Mouse (Mus musculus): ENCODE data around the gene Utp4. TPM values are rescaled to one million over a fixed set of nuclear protein-coding genes. Genes with fewer than 3 reads are reported as not detected.

Utp4 gene
- total and polyA plus RNA-seq, 3 experiments = 30.7 to 158 (median 75.8) TPM

DNA sequence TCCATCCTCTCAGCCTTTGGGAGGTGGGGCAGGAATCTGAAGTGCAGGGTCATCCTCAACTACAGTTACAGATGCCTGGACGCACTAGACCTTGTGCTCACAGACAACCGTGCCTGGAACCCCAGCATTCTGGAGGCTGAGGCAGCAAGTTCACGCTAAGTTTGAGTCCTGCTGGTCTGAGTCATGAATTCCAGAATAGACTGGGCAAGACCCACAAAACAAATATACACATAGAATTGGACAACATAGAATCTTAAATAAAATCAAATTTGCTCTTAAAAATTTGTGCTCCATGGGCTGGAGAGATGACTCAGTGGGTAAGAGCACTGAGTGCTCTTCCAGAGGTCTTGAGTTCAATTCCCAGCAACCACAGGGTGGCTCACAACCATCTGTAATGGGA lies 63.6 kb downstream of the Utp4 start:
- H3K4me1 ChIP-seq (ENCODE audit: insufficient read depth, low read depth, low read length) = no peaks in the 10 kb centered on the region
- no peaks in the 10 kb centered on the region for H3K27me3 ChIP-seq (ENCODE audit: insufficient read depth, low read length)
- TF ChIP-seq CTCF (IDR thresholded peaks at IDR 0.05; ENCODE audit: low read depth, low read length) (no peak), GATA2 (IDR thresholded peaks at IDR 0.05; ENCODE audit: borderline replicate concordance, low read depth, low read length) (no peak), POLR2AphosphoS5 (IDR thresholded peaks at IDR 0.05; ENCODE audit: insufficient replicate concordance, low read depth, low read length) (no peak), TAL1 (conservative IDR thresholded peaks at IDR 0.05; ENCODE audit: low read depth, low read length) (no peak), GATA1 (IDR thresholded peaks at IDR 0.05; ENCODE audit: borderline replicate concordance, low read length) (no peak)
- DNase-seq (ENCODE audit: low spot score) (no peak), ATAC-seq (ENCODE audit: extremely low read depth, insufficient number of reproducible peaks, low FRiP score, poor library complexity, severe bottlenecking) (no peak)
- H3K36me3 ChIP-seq (replicated peaks) = peaks cover 2% of the 10 kb centered on the region
- H3K4me3 ChIP-seq (ENCODE audit: low read depth, low read length) = no peak overlapping the region
- H3K9me3 ChIP-seq (replicated peaks) = peaks cover 2% of the 10 kb centered on the region; the same call in 1 of the 2 replicates

GRCm38 (mm10) chr8:106958212-106958611 lies 64.8 kb downstream of the Utp4 start:
- Histone ChIP-seq H3K4me1 (ENCODE audit: insufficient read depth, low read depth, low read length) (no peaks in the 10 kb centered on the region), H3K4me3 (ENCODE audit: low read depth, low read length) (no peak overlapping the region), H3K27me3 (ENCODE audit: insufficient read depth, low read length) (no peaks in the 10 kb centered on the region), H3K9me3 (replicated peaks) (peaks cover 2% of the 10 kb centered on the region; the same call in 1 of the 2 replicates), H3K36me3 (replicated peaks) (peaks cover 2% of the 10 kb centered on the region)
- TF ChIP-seq GATA1 (IDR thresholded peaks at IDR 0.05; ENCODE audit: borderline replicate concordance, low read length) = no peak
- no peak for TF ChIP-seq CTCF (IDR thresholded peaks at IDR 0.05; ENCODE audit: low read depth, low read length)
- TF ChIP-seq TAL1 (conservative IDR thresholded peaks at IDR 0.05; ENCODE audit: low read depth, low read length) = no peak
- TF ChIP-seq POLR2AphosphoS5 (IDR thresholded peaks at IDR 0.05; ENCODE audit: insufficient replicate concordance, low read depth, low read length) = no peak
- TF ChIP-seq GATA2 (IDR thresholded peaks at IDR 0.05; ENCODE audit: borderline replicate concordance, low read depth, low read length) = no peak
- DNase-seq (ENCODE audit: low spot score) (no peak), ATAC-seq (ENCODE audit: extremely low read depth, insufficient number of reproducible peaks, low FRiP score, poor library complexity, severe bottlenecking) (no peak)

DNA sequence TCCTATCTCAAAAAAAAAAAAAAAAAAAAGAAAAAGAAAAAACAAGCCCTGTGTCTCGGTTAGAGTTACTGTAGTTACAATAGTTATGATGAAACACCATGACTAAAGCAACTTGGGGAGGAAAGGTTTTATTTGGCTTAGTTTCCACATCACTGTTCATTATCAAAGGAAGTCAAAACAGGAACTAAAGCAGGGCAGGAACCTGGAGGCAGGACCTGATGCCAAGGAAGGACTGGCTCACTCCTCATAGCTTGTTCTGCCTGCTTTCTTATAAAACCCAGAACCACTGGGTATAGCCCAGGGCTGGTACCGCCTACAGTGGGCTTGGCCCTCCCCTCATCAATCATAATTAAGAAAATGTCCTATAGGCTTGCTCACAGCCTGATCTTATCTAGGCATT lies 66.2 kb downstream of the Utp4 start:
- DNase-seq (ENCODE audit: low spot score) = no peak
- TF ChIP-seq GATA2 (IDR thresholded peaks at IDR 0.05; ENCODE audit: borderline replicate concordance, low read depth, low read length) (no peak), CTCF (IDR thresholded peaks at IDR 0.05; ENCODE audit: low read depth, low read length) (no peak), GATA1 (IDR thresholded peaks at IDR 0.05; ENCODE audit: borderline replicate concordance, low read length) (no peak), POLR2AphosphoS5 (IDR thresholded peaks at IDR 0.05; ENCODE audit: insufficient replicate concordance, low read depth, low read length) (no peak), TAL1 (conservative IDR thresholded peaks at IDR 0.05; ENCODE audit: low read depth, low read length) (no peak)
- H3K36me3 ChIP-seq (replicated peaks) = peaks cover 2% of the 10 kb centered on the region
- H3K9me3 ChIP-seq (replicated peaks) = peaks cover 2% of the 10 kb centered on the region; the same call in 1 of the 2 replicates
- peaks cover 10% of the 10 kb centered on the region for H3K4me1 ChIP-seq (ENCODE audit: insufficient read depth, low read depth, low read length)
- ATAC-seq (ENCODE audit: extremely low read depth, insufficient number of reproducible peaks, low FRiP score, poor library complexity, severe bottlenecking) = no peak
- no peaks in the 10 kb centered on the region for H3K27me3 ChIP-seq (ENCODE audit: insufficient read depth, low read length)
- no peak overlapping the region for H3K4me3 ChIP-seq (ENCODE audit: low read depth, low read length)

GRCm38 (mm10) chr8:106962322-106962721 lies 68.9 kb downstream of the Utp4 start:
- no peaks in the 10 kb centered on the region for H3K36me3 ChIP-seq (replicated peaks)

GRCm38 (mm10) chr8:106963365-106963764 lies 69.9 kb downstream of the Utp4 start:
- no peak for TF ChIP-seq TAL1 (conservative IDR thresholded peaks at IDR 0.05; ENCODE audit: low read depth, low read length)
- TF ChIP-seq POLR2AphosphoS5 (IDR thresholded peaks at IDR 0.05; ENCODE audit: insufficient replicate concordance, low read depth, low read length) = no peak
- TF ChIP-seq CTCF (IDR thresholded peaks at IDR 0.05; ENCODE audit: low read depth, low read length) = no peak
- no peak for TF ChIP-seq GATA1 (IDR thresholded peaks at IDR 0.05; ENCODE audit: borderline replicate concordance, low read length)
- no peak for TF ChIP-seq GATA2 (IDR thresholded peaks at IDR 0.05; ENCODE audit: borderline replicate concordance, low read depth, low read length)
- ATAC-seq (ENCODE audit: extremely low read depth, insufficient number of reproducible peaks, low FRiP score, poor library complexity, severe bottlenecking) = no peak
- H3K36me3 ChIP-seq (replicated peaks) = no peaks in the 10 kb centered on the region
- H3K4me3 ChIP-seq (ENCODE audit: low read depth, low read length) = no peak overlapping the region
- no peaks in the 10 kb centered on the region for H3K27me3 ChIP-seq (ENCODE audit: insufficient read depth, low read length)
- H3K9me3 ChIP-seq (replicated peaks) = peaks cover 2% of the 10 kb centered on the region; the same call in 1 of the 2 replicates
- no peak for DNase-seq (ENCODE audit: low spot score)
- peaks cover 21% of the 10 kb centered on the region for H3K4me1 ChIP-seq (ENCODE audit: insufficient read depth, low read depth, low read length)

More at GRCm38 (mm10) chr8:106962322-106962721, 68.9 kb downstream of the Utp4 start:
- Histone ChIP-seq H3K27me3 (ENCODE audit: insufficient read depth, low read length) (no peaks in the 10 kb centered on the region), H3K9me3 (replicated peaks) (peaks cover 2% of the 10 kb centered on the region; the same call in 1 of the 2 replicates), H3K4me3 (ENCODE audit: low read depth, low read length) (no peak overlapping the region), H3K4me1 (ENCODE audit: insufficient read depth, low read depth, low read length) (peaks cover 21% of the 10 kb centered on the region)
- TF ChIP-seq GATA2 (IDR thresholded peaks at IDR 0.05; ENCODE audit: borderline replicate concordance, low read depth, low read length) = no peak
- TF ChIP-seq POLR2AphosphoS5 (IDR thresholded peaks at IDR 0.05; ENCODE audit: insufficient replicate concordance, low read depth, low read length) = no peak
- no peak for TF ChIP-seq GATA1 (IDR thresholded peaks at IDR 0.05; ENCODE audit: borderline replicate concordance, low read length)
- TF ChIP-seq TAL1 (conservative IDR thresholded peaks at IDR 0.05; ENCODE audit: low read depth, low read length) = no peak
- TF ChIP-seq CTCF (IDR thresholded peaks at IDR 0.05; ENCODE audit: low read depth, low read length) = no peak
- no peak for ATAC-seq (ENCODE audit: extremely low read depth, insufficient number of reproducible peaks, low FRiP score, poor library complexity, severe bottlenecking)
- no peak for DNase-seq (ENCODE audit: low spot score)

- peak; percentile 70 for ATAC-seq (ENCODE audit: extremely low read depth, insufficient number of reproducible peaks, low FRiP score, poor library complexity, severe bottlenecking)
- Histone ChIP-seq H3K4me3 (ENCODE audit: low read depth, low read length) (no peak overlapping the region), H3K27me3 (ENCODE audit: insufficient read depth, low read length) (no peaks in the 10 kb centered on the region), H3K4me1 (ENCODE audit: insufficient read depth, low read depth, low read length) (peaks cover 21% of the 10 kb centered on the region), H3K9me3 (replicated peaks) (peaks cover 2% of the 10 kb centered on the region; the same call in 1 of the 2 replicates), H3K36me3 (replicated peaks) (no peaks in the 10 kb centered on the region)
- peak; percentile 34 for DNase-seq (ENCODE audit: low spot score)
- no peak for TF ChIP-seq POLR2AphosphoS5 (IDR thresholded peaks at IDR 0.05; ENCODE audit: insufficient replicate concordance, low read depth, low read length)
- no peak for TF ChIP-seq CTCF (IDR thresholded peaks at IDR 0.05; ENCODE audit: low read depth, low read length)
- no peak for TF ChIP-seq TAL1 (conservative IDR thresholded peaks at IDR 0.05; ENCODE audit: low read depth, low read length)
- no peak for TF ChIP-seq GATA1 (IDR thresholded peaks at IDR 0.05; ENCODE audit: borderline replicate concordance, low read length)
- no peak for TF ChIP-seq GATA2 (IDR thresholded peaks at IDR 0.05; ENCODE audit: borderline replicate concordance, low read depth, low read length)
Measured at GRCm38 (mm10) chr8:106964573-106964972, 71.1 kb downstream of the Utp4 start.

Measured in G1E (cell line).